Mouse (Mus musculus) erythroblast, embryonic 14.5 days (primary cell): ENCODE results near the gene Tagln3. TPM values are rescaled to one million over a fixed set of nuclear protein-coding genes. Genes with fewer than 3 reads are reported as not detected.
A peak's percentile ranks its signal among the peaks of the same experiment; 100 is the strongest.

Experiments used
- H3K27me3 ChIP-seq: 2 replicates; pipeline ENCODE4 v1.6.1; 2012; ENCODE audit warnings: inconsistent platforms; ENCODE audit not compliant: control insufficient read depth
- H3K36me3 ChIP-seq: 2 replicates; pipeline ENCODE4 v1.6.1; 2012; ENCODE audit warnings: mild to moderate bottlenecking, inconsistent platforms; ENCODE audit not compliant: control insufficient read depth
- H3K4me1 ChIP-seq: 2 replicates; pipeline ENCODE4 v1.6.1; 2012; ENCODE audit warnings: inconsistent platforms; ENCODE audit not compliant: control insufficient read depth
- H3K4me3 ChIP-seq: replicated peaks from 2 replicates; pipeline ENCODE3; 2012; ENCODE audit warnings: moderate library complexity, mild to moderate bottlenecking, inconsistent platforms
- H3K9me3 ChIP-seq: 2 replicates; pipeline ENCODE4 v1.6.1; 2012; ENCODE audit warnings: low read length, inconsistent platforms, mixed read lengths; ENCODE audit not compliant: control insufficient read depth
- GATA1 ChIP-seq: IDR thresholded peaks from 2 replicates; pipeline ENCODE4 v1.6.1; 2012; ENCODE audit warnings: low read length, inconsistent platforms, mixed read lengths
- TAL1 ChIP-seq: IDR thresholded peaks from 3 replicates; pipeline ENCODE4 v1.6.1; 2012; ENCODE audit warnings: low read length, inconsistent platforms, mixed read lengths
- polyA plus RNA-seq: library from polyadenylated mRNA; stranded (reverse); fragments of >175 nt; gene quantifications from 2 replicates; pipeline ENCODE4 v1.2.3, GENCODE M21; 2012

The Tagln3 gene
- polyA plus RNA-seq, 1 experiment: 0.03 TPM

GRCm38 (mm10) chr16:45758726-45759269 is 34.4 kb upstream of the Tagln3 start:
- TF ChIP-seq GATA1: no peak
- TF ChIP-seq TAL1: no peak
- H3K27me3 ChIP-seq: no peaks in the 10 kb centered on the region
- H3K4me1 ChIP-seq: no peaks in the 10 kb centered on the region
- H3K4me3 ChIP-seq: no peak overlapping the region
- H3K9me3 ChIP-seq: no peaks in the 10 kb centered on the region
- H3K36me3 ChIP-seq: no peaks in the 10 kb centered on the region; the same call in 1 of the 2 replicates

- H3K36me3 ChIP-seq: no peaks in the 10 kb centered on the region; the same call in 1 of the 2 replicates
- no peak overlapping the region for H3K4me3 ChIP-seq
- H3K9me3 ChIP-seq: no peaks in the 10 kb centered on the region
- no peaks in the 10 kb centered on the region for H3K4me1 ChIP-seq
- H3K27me3 ChIP-seq: no peaks in the 10 kb centered on the region
- TF ChIP-seq TAL1 (no peak), GATA1 (no peak)
These were observed 33.1 kb upstream of the Tagln3 start for GRCm38 (mm10) chr16:45757421-45758078.

GRCm38 (mm10) chr16:45756855-45757254 is 32.4 kb upstream of the Tagln3 start:
- TF ChIP-seq GATA1 (no peak), TAL1 (no peak)
- Histone ChIP-seq H3K27me3 (no peaks in the 10 kb centered on the region), H3K4me1 (no peaks in the 10 kb centered on the region), H3K4me3 (no peak overlapping the region), H3K9me3 (no peaks in the 10 kb centered on the region), H3K36me3 (no peaks in the 10 kb centered on the region; the same call in 1 of the 2 replicates)

GRCm38 (mm10) chr16:45743591-45744144 is 19.3 kb upstream of the Tagln3 start:
- Histone ChIP-seq H3K4me3 (peak overlapping the region; percentile 93), H3K4me1 (peaks cover 13% of the 10 kb centered on the region), H3K36me3 (peaks cover 7% of the 10 kb centered on the region), H3K27me3 (no peaks in the 10 kb centered on the region), H3K9me3 (no peaks in the 10 kb centered on the region)
- no peak for TF ChIP-seq GATA1

GRCm38 (mm10) chr16:45742615-45743476 is 18.4 kb upstream of the Tagln3 start, which contains the start of gene Abhd10:
TSS of gene Abhd10 (minus strand) at chr16:45742955.
- H3K9me3 ChIP-seq: no peaks in the 10 kb centered on the region
- peaks cover 14% of the 10 kb centered on the region for H3K36me3 ChIP-seq
- H3K27me3 ChIP-seq: no peaks in the 10 kb centered on the region
- H3K4me3 ChIP-seq: peak within 1 kb of the TSS; percentile 93
- H3K4me1 ChIP-seq: peaks cover 13% of the 10 kb centered on the region
- TF ChIP-seq GATA1 (no peak), TAL1 (no peak)

- no peaks in the 10 kb centered on the region for H3K27me3 ChIP-seq
- no peaks in the 10 kb centered on the region for H3K9me3 ChIP-seq
- no peak for TF ChIP-seq GATA1
- TF ChIP-seq TAL1: no peak
- peaks cover 57% of the 10 kb centered on the region for H3K36me3 ChIP-seq
- H3K4me1 ChIP-seq: peaks cover 5% of the 10 kb centered on the region
- H3K4me3 ChIP-seq: no peak overlapping the region
These were observed 13.5 kb upstream of the Tagln3 start for GRCm38 (mm10) chr16:45737880-45738279.

GRCm38 (mm10) chr16:45736724-45737123 is 12.3 kb upstream of the Tagln3 start:
- Histone ChIP-seq H3K36me3 (peaks cover 68% of the 10 kb centered on the region), H3K4me3 (no peak overlapping the region), H3K27me3 (no peaks in the 10 kb centered on the region), H3K9me3 (no peaks in the 10 kb centered on the region), H3K4me1 (peaks cover 4% of the 10 kb centered on the region)
- no peak for TF ChIP-seq GATA1
- no peak for TF ChIP-seq TAL1

GRCm38 (mm10) chr16:45729163-45729562 is 4.8 kb upstream of the Tagln3 start:
- Histone ChIP-seq H3K36me3 (peaks cover 41% of the 10 kb centered on the region), H3K4me1 (no peaks in the 10 kb centered on the region)
- TF ChIP-seq TAL1 (no peak), GATA1 (no peak)

GRCm38 (mm10) chr16:45724742-45725102 is 314 bp upstream of the Tagln3 start:
- no peak for TF ChIP-seq GATA1
- Histone ChIP-seq H3K27me3 (peaks cover 29% of the 10 kb centered on the region), H3K9me3 (no peaks in the 10 kb centered on the region), H3K4me3 (no peak overlapping the region), H3K4me1 (no peaks in the 10 kb centered on the region), H3K36me3 (peaks cover 6% of the 10 kb centered on the region)

More at GRCm38 (mm10) chr16:45729163-45729562, 4.8 kb upstream of the Tagln3 start:
- no peaks in the 10 kb centered on the region for H3K9me3 ChIP-seq
- peaks cover 11% of the 10 kb centered on the region for H3K27me3 ChIP-seq
- H3K4me3 ChIP-seq: no peak overlapping the region
